Mouse (Mus musculus): ENCODE results near the gene Nfat5. TPM values are rescaled to one million over a fixed set of nuclear protein-coding genes. Genes with fewer than 3 reads are reported as not detected.

Gene Nfat5
- polyA plus RNA-seq, 1 experiment from 2014 or later = 1.6 TPM

- Histone ChIP-seq H3K27me3 (no peaks in the 10 kb centered on the region), H3K4me2 (no peak overlapping the region), H3K9ac (no peak overlapping the region), H3K36me3 (replicated peaks) (no peaks in the 10 kb centered on the region), H3K27ac (replicated peaks) (no peak overlapping the region), H3K4me1 (replicated peaks) (peaks cover 39% of the 10 kb centered on the region), H3K9me3 (replicated peaks) (no peaks in the 10 kb centered on the region), H3K4me3 (replicated peaks) (no peak overlapping the region)
- WGBS (ENCODE audit: insufficient replicate concordance) = 58% methylated on average over 9 of the region's 9 CpGs
- ATAC-seq (ENCODE audit: insufficient read depth) = no peak
Measured at GRCm38 (mm10) chr8:107399495-107399894, 106.2 kb downstream of the Nfat5 start.

- Histone ChIP-seq H3K4me1 (replicated peaks) (peaks cover 49% of the 10 kb centered on the region), H3K9me3 (replicated peaks) (no peaks in the 10 kb centered on the region)
- ATAC-seq (ENCODE audit: insufficient read depth) = no peak
Measured at GRCm38 (mm10) chr8:107401866-107402265, 108.6 kb downstream of the Nfat5 start.

GRCm38 (mm10) chr8:107403038-107403781 lies 109.9 kb downstream of the Nfat5 start, which contains the start of gene Nqo1:
TSS of gene Nqo1 (minus strand) at chr8:107403206.
- Histone ChIP-seq H3K4me1 (replicated peaks) (peaks cover 49% of the 10 kb centered on the region), H3K9ac (peak within 1 kb of the TSS; percentile 64), H3K4me2 (peak within 1 kb of the TSS; percentile 78), H3K27ac (replicated peaks) (peak within 1 kb of the TSS; percentile 99), H3K4me3 (replicated peaks) (peak within 1 kb of the TSS; percentile 62), H3K27me3 (no peaks in the 10 kb centered on the region), H3K9me3 (replicated peaks) (no peaks in the 10 kb centered on the region), H3K36me3 (replicated peaks) (no peaks in the 10 kb centered on the region)
- 5% methylated on average over 22 of the region's 22 CpGs for WGBS (ENCODE audit: insufficient replicate concordance)
- ATAC-seq (ENCODE audit: insufficient read depth) = peak; percentile 96

More at GRCm38 (mm10) chr8:107401866-107402265, 108.6 kb downstream of the Nfat5 start:
- H3K4me3 ChIP-seq (replicated peaks) = peak overlapping the region; percentile 62
- H3K4me2 ChIP-seq = peak overlapping the region; percentile 78
- no peaks in the 10 kb centered on the region for H3K36me3 ChIP-seq (replicated peaks)
- H3K27me3 ChIP-seq = no peaks in the 10 kb centered on the region
- peak overlapping the region; percentile 64; the same call in 1 of the 2 replicates for H3K9ac ChIP-seq
- WGBS (ENCODE audit: insufficient replicate concordance) = 79% methylated on average over 5 of the region's 5 CpGs
- peak overlapping the region; percentile 99 for H3K27ac ChIP-seq (replicated peaks)

GRCm38 (mm10) chr8:107404057-107404456 lies 110.8 kb downstream of the Nfat5 start:
- peak overlapping the region; percentile 64 for H3K9ac ChIP-seq
- H3K4me2 ChIP-seq = peak overlapping the region; percentile 78
- 0 out of 2 replicates have a peak, but pooled peaks have one; percentile 0 for ATAC-seq (ENCODE audit: insufficient read depth)
- H3K9me3 ChIP-seq (replicated peaks) = no peaks in the 10 kb centered on the region
- peak overlapping the region; percentile 99 for H3K27ac ChIP-seq (replicated peaks)
- WGBS (ENCODE audit: insufficient replicate concordance) = 64% methylated on average over 4 of the region's 4 CpGs
- H3K4me1 ChIP-seq (replicated peaks) = peaks cover 49% of the 10 kb centered on the region
- peak overlapping the region; percentile 62 for H3K4me3 ChIP-seq (replicated peaks)
- H3K36me3 ChIP-seq (replicated peaks) = no peaks in the 10 kb centered on the region; the same call in 1 of the 2 replicates
- H3K27me3 ChIP-seq = no peaks in the 10 kb centered on the region

GRCm38 (mm10) chr8:107405935-107406334 lies 112.7 kb downstream of the Nfat5 start:
- H3K4me2 ChIP-seq = no peak overlapping the region
- no peaks in the 10 kb centered on the region for H3K9me3 ChIP-seq (replicated peaks)
- peaks cover 15% of the 10 kb centered on the region for H3K36me3 ChIP-seq (replicated peaks)
- WGBS (ENCODE audit: insufficient replicate concordance) = 52% methylated on average over 3 of the region's 3 CpGs
- no peak overlapping the region for H3K9ac ChIP-seq
- H3K4me1 ChIP-seq (replicated peaks) = peaks cover 46% of the 10 kb centered on the region
- no peak for ATAC-seq (ENCODE audit: insufficient read depth)
- H3K27me3 ChIP-seq = no peaks in the 10 kb centered on the region
- H3K4me3 ChIP-seq (replicated peaks) = no peak overlapping the region
- peak overlapping the region; percentile 39; the same call in 1 of the 2 replicates for H3K27ac ChIP-seq (replicated peaks)

- Histone ChIP-seq H3K4me3 (replicated peaks) (no peak overlapping the region), H3K4me1 (replicated peaks) (peaks cover 1% of the 10 kb centered on the region; the same call in 1 of the 2 replicates), H3K27me3 (no peaks in the 10 kb centered on the region), H3K27ac (replicated peaks) (no peak overlapping the region), H3K4me2 (no peak overlapping the region), H3K9ac (no peak overlapping the region), H3K36me3 (replicated peaks) (peaks cover 69% of the 10 kb centered on the region), H3K9me3 (replicated peaks) (no peaks in the 10 kb centered on the region)
- no peak for ATAC-seq (ENCODE audit: insufficient read depth)
- 66% methylated on average over 4 of the region's 4 CpGs for WGBS (ENCODE audit: insufficient replicate concordance)
Measured at GRCm38 (mm10) chr8:107411391-107411790, 118.1 kb downstream of the Nfat5 start.

GRCm38 (mm10) chr8:107412552-107412951 lies 119.3 kb downstream of the Nfat5 start:
- peaks cover 80% of the 10 kb centered on the region for H3K36me3 ChIP-seq (replicated peaks)
- ATAC-seq (ENCODE audit: insufficient read depth) = no peak

GRCm38 (mm10) chr8:107413881-107414280 lies 120.6 kb downstream of the Nfat5 start:
- Histone ChIP-seq H3K4me3 (replicated peaks) (no peak overlapping the region), H3K4me2 (no peak overlapping the region), H3K27me3 (no peaks in the 10 kb centered on the region), H3K36me3 (replicated peaks) (peaks cover 94% of the 10 kb centered on the region), H3K9ac (no peak overlapping the region), H3K27ac (replicated peaks) (no peak overlapping the region), H3K4me1 (replicated peaks) (no peaks in the 10 kb centered on the region), H3K9me3 (replicated peaks) (no peaks in the 10 kb centered on the region)
- 76% methylated on average over 10 of the region's 10 CpGs for WGBS (ENCODE audit: insufficient replicate concordance)
- no peak for ATAC-seq (ENCODE audit: insufficient read depth)

More at GRCm38 (mm10) chr8:107412552-107412951, 119.3 kb downstream of the Nfat5 start:
- Histone ChIP-seq H3K4me2 (no peak overlapping the region), H3K9me3 (replicated peaks) (no peaks in the 10 kb centered on the region), H3K9ac (no peak overlapping the region), H3K27me3 (no peaks in the 10 kb centered on the region), H3K27ac (replicated peaks) (no peak overlapping the region), H3K4me3 (replicated peaks) (no peak overlapping the region), H3K4me1 (replicated peaks) (no peaks in the 10 kb centered on the region)
- WGBS (ENCODE audit: insufficient replicate concordance) = 86% methylated on average over 8 of the region's 8 CpGs

GRCm38 (mm10) chr8:107417001-107417400 lies 123.7 kb downstream of the Nfat5 start:
- Histone ChIP-seq H3K27me3 (no peaks in the 10 kb centered on the region), H3K9me3 (replicated peaks) (no peaks in the 10 kb centered on the region), H3K4me3 (replicated peaks) (no peak overlapping the region), H3K9ac (no peak overlapping the region), H3K27ac (replicated peaks) (no peak overlapping the region), H3K4me2 (no peak overlapping the region), H3K36me3 (replicated peaks) (peaks cover 98% of the 10 kb centered on the region), H3K4me1 (replicated peaks) (peaks cover 9% of the 10 kb centered on the region)
- ATAC-seq (ENCODE audit: insufficient read depth) = no peak
- 84% methylated on average over 12 of the region's 12 CpGs for WGBS (ENCODE audit: insufficient replicate concordance)

- peak; percentile 5 for ATAC-seq (ENCODE audit: insufficient read depth)
- Histone ChIP-seq H3K4me3 (replicated peaks) (peak overlapping the region; percentile 83), H3K36me3 (replicated peaks) (peaks cover 35% of the 10 kb centered on the region), H3K27ac (replicated peaks) (peak overlapping the region; percentile 82), H3K9me3 (replicated peaks) (no peaks in the 10 kb centered on the region), H3K4me1 (replicated peaks) (peaks cover 39% of the 10 kb centered on the region), H3K4me2 (peak overlapping the region; percentile 91), H3K27me3 (peaks cover 18% of the 10 kb centered on the region), H3K9ac (peak overlapping the region; percentile 77)
- WGBS (ENCODE audit: insufficient replicate concordance) = 14% methylated on average over 9 of the region's 9 CpGs
Measured at GRCm38 (mm10) chr8:107424176-107424575, 130.9 kb downstream of the Nfat5 start.

- Histone ChIP-seq H3K4me1 (replicated peaks) (peaks cover 39% of the 10 kb centered on the region), H3K9me3 (replicated peaks) (no peaks in the 10 kb centered on the region), H3K4me2 (peak within 1 kb of the TSS; percentile 91), H3K36me3 (replicated peaks) (peaks cover 30% of the 10 kb centered on the region), H3K4me3 (replicated peaks) (peak within 1 kb of the TSS; percentile 83), H3K27me3 (peaks cover 18% of the 10 kb centered on the region), H3K9ac (peak within 1 kb of the TSS; percentile 77), H3K27ac (replicated peaks) (peak within 1 kb of the TSS; percentile 82)
- peak; percentile 96 for ATAC-seq (ENCODE audit: insufficient read depth)
- under 1% methylated on average over 50 of the region's 50 CpGs for WGBS (ENCODE audit: insufficient replicate concordance)
Measured at GRCm38 (mm10) chr8:107424597-107425229, 131.4 kb downstream of the Nfat5 start, which contains the start of gene Nob1. TSS of gene Nob1 (minus strand) at chr8:107425051.
